Mouse (Mus musculus): ENCODE measurements around the gene Zfp870.
"Not testable (repeated sequence)": the region's sequence is repeated elsewhere in the genome, so short reads cannot be mapped to it uniquely, and the experiment has no call there.

Gene Zfp870

DNA sequence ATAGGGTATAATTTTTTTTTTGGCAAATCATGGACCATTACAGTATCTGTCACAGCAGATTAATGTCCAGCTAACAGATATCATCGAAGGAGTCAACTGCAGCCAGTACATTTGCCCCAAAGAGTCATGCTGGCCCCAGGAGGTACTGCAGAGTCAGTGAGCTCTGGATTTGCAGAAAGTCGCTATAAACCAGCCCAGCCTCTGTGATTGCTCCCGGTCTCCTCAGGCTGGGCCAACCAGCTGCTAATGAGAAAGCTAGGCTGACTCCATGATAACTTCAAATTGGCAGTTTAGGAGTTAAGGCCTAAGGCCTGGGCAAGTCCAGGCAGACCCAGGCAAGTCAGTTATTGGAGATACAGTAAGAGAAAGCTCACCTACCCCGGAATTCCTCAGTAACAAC, 19.4 kb downstream of the Zfp870 start:
- DNase-seq (ENCODE audit: extremely low read depth, low read depth, low spot score), result no peak

DNA sequence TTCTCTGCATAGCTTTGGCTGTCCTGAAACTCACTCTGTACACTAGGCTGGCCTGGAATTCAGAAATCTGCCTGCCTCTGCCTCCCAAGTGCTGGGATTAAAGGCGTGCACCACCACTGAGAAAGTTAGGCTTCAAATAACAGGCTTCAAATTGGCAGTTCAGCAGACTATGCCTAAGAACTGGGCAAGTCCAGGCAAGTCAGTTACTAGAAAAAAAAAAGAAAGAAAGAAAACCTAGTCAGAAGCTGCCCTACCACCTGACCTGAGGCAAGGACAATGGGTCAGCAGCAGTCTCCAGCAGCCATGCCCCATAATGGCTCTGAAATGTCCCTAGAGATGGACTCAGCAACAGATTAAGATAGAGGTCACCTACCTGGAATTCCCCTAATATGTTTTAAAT, 20.0 kb downstream of the Zfp870 start:
- no peak for DNase-seq (ENCODE audit: extremely low read depth, low read depth, low spot score)

DNA sequence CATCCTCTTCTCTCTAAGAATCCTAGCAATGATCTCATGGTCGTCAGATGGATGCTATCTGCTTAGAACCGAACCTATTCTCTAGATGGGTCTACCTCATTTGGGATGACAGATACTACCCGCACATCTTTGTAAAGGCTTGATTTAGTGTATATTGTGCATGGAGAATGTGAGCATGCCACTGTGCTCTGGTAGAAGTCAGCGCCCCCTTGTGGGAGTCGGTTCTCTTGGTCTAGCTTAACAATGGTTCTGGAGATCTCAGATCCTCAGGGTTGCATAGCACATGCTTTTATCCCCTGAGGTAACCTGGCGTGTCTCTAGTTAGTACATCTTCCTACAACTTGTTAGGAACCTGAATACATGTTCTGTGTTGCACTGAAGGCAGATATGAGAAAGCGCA, 24.2 kb downstream of the Zfp870 start:
- not testable (repeated sequence) for DNase-seq (ENCODE audit: extremely low read depth, low read depth, low spot score)

DNA sequence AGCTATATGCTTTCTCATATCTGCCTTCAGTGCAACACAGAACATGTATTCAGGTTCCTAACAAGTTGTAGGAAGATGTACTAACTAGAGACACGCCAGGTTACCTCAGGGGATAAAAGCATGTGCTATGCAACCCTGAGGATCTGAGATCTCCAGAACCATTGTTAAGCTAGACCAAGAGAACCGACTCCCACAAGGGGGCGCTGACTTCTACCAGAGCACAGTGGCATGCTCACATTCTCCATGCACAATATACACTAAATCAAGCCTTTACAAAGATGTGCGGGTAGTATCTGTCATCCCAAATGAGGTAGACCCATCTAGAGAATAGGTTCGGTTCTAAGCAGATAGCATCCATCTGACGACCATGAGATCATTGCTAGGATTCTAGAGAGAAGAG, 34.7 kb downstream of the Zfp870 start:
- not testable (repeated sequence) for DNase-seq (ENCODE audit: extremely low read depth, low read depth, low spot score)

DNA sequence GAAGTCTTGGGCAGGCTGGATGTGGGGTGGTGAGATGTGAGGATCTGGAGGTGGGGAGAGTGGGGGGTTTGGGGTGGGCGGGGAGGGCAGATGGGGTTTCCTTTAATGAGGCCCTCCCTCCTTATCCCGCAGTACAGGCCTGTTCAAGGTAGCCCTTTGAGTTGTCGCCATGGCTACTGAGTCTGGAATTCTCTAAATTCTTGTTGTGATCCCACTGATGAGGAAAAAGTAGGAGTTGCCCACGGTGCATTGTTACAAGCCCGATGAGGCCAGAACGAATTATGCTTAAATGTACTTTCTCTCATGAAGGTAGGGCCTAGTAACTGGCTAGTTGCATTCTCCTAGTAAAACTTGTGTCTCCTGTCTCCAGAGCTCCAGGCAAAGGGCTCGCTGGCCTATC, 39.9 kb downstream of the Zfp870 start:
- DNase-seq (ENCODE audit: extremely low read depth, low read depth, low spot score), result no peak

DNA sequence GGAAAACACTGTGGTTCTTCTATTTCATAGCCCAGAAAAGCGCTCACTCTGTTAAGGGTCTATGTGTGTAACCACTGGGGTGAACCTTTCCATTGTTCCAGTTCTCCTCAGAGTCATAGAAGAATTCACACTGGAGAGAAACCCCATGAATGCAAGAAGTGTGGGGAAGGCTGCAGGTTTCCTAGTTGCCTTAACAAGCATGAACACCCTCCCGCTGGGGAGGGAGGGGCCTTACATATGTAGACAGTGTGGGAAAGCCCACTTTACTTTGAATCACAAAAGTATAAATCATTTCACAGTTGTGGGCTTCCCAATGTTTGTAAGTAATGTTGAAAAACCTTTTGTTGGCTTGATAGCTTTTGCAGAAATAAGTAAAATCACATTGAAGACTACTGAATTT, 50.1 kb downstream of the Zfp870 start:
- no peak for DNase-seq (ENCODE audit: extremely low read depth, low read depth, low spot score)

DNA sequence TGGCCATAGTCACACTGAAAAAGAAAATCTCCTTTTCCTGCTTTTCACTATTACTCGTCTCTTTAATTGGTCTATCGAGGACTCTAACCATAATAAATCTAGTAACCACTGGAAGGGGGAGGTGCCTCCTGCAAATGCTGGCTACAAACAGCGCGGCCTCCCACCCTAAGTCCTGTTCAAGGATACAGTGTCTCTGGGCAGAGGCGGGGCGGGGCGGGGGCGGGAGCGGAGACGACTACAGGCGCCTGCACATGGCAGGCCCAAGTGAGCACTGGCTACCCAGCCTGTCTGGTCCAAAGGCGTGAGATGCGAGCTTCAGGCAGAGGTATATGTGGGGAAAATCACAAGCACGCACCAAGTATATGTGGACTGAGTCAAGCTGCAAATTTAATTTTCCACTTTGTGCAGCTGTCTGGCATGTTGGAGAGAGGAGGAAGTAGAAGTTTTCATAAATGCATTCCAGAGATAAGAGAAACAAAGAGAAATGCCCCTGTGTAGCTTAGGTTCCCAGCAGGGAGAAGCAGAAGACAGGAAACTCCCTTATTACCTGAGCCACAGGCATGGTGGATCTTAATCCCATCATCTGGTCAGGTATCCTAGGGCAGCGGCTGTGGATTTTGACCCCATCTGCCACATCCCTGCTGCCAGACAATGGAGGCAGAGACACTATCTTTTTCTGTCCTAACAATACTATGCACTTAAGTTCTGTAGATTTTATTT, 52.2 kb downstream of the Zfp870 start:
- no peak for DNase-seq (ENCODE audit: extremely low read depth, low read depth, low spot score)

DNA sequence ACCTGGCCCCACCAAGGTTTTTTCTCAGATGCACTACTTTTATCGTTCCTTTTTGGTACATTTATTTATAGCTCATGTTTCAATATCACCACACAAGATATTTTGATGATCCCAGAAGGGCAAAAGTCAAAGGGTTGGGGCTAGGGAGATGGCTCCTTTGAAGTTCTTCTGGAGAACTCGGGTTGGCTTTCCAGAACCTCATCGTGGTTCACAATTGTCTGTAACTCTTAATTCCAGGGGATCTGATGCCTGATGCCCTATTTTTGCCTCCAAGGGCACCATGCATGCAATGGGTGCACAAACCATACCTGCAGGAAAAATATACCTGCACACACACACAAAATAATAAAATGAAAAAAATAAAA, 61.0 kb downstream of the Zfp870 start:
- no peak for DNase-seq (ENCODE audit: extremely low read depth, low read depth, low spot score)

DNA sequence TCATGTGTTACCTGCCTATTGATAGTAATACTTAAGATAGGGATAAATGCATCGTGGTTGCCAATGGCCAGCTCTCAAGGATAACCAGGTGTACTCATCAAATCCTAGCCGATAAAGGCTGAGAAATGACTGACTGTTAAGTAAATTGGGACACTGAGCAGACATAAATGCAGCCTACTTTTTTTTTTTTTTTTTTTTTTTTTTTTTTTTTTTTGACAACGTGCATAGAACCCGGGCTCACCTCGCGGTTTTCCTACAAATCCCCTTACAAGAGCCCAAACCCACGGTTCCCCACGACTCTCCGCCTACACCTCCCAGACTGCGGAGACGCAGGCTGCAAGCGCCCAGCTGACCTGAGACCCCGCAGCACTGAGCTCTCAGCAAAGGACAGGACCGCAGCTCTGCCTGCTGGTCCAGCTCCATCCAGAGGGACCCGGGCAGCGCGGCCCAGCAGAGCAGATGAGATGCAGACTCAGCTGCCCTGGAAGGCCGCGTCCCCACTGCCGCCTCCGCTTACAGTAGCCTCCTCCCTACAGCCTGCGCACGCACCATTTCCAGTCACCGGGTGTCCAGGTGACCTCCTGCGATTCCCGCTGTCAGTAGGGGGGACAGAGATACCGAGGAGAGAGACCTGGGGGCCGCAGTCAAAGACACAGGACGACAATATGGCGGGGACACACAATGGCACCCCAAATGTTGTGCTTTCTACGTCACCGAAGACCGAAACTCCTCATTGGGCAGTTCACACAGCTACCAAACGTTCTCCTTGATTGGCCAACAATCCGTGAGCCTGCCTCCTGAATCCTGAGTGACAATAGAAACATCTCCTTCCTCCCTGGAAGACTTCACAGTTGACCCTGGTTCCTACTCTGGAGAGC, 61.7 kb downstream of the Zfp870 start, which contains the start of gene Zfp799:
Gene Zfp799, minus strand, starts transcription at position 722 of the 878 bp plus-strand sequence.
- DNase-seq (ENCODE audit: extremely low read depth, low read depth, low spot score), result peak; percentile 43
